Mouse (Mus musculus) ES-E14 (cell line): ENCODE data around the gene Nat8f4.
"Not testable (repeated sequence)": the region's sequence is repeated elsewhere in the genome, so short reads cannot be mapped to it uniquely, and the experiment has no call there.

ENCODE experiments used
- MAFK ChIP-seq: IDR thresholded peaks from 2 replicates; pipeline ENCODE4 v1.6.1; 2014; ENCODE audit warnings: mild to moderate bottlenecking, low read depth, low read length, inconsistent platforms; ENCODE audit not compliant: insufficient read depth
- ZNF384 ChIP-seq: IDR thresholded peaks from 2 replicates; pipeline ENCODE4 v1.6.1; 2012; ENCODE audit warnings: low read depth, low read length, inconsistent platforms

DNA sequence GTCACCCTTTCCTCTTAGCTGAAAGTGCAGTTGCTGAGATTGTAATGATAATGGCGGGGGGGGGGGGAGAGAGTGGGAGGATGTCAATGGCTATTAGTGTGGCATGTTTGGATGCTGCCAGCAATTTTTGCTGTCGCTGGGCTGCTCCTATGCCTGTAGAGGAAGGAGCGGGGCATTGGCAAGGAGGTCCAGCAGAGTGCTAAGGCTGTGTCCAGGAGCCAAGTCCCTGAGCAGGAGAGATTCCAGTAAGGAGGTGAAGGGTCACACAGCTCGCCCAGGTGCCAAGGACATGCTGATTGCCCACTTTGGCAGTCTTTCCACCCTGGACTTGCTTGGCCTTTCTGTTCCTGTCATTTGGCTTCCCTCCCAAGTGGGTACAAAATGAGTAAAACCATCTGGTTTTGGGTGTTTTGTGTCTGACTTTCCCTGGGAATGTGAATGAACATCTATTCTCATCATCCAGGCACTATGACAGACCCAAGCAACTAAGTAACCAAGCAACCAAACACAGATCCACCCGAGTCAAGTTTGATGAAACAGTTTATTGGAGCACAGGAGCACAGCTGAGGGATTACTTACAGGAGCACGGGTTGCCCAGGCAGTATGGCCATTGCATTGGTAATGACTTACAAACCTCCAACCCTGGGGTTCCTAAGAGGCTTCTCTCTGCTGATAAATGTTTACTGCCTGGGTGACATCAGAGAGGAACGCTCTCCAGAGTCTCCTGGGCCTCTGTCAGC, 39.6 kb downstream of the Nat8f4 start:
- TF ChIP-seq MAFK, ZNF384: not testable (repeated sequence)
